Mouse (Mus musculus): ENCODE measurements at regions not wholly inside any gene's neighbourhood (a gene's known extent, or its start where the extent isn't known, plus 50 kb on each side); places are given as distances from the start of the nearest gene placed in this dataset.

DNA sequence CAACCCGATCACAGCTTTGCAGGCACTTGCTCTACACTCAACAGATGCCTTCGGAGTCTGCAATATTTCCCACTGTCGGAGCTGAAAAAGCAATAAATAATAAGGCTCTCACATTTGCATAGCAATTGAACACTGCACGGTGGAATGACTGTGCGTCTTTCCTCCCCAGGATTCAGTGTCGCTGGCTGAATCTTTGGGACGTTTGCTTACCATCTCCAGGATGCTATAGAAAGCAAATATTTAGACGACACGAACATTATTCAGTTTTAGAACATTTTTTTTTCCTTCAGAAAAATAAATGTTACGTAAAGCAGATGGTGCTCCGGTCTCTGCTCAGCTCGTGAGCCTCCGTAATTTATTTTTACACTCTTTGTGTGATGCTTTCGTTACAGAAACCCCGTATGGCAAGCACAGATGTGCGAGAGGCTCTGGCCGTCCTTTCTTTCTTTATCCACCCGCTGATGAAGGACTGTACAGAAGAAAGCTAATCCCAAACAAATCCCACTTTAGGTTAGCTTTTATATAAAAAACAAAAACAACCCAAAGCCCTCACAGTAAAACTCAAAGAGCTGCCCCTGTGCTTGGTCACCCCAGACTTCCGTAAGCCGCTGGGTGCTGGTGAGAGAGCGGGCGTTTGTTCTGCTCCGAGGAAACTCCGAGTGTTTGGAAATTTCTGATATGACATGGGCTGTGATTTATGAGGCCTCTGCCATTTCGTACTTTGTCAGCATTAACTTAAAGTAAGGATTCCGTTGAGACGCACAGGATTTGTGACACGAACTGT is 464.3 kb downstream of the Ajap1 start:
- in situ Hi-C loops (cut with MboI; ENCODE audit: low pct_unique_long_range_greater_than_20kb): no loop called here
- TF ChIP-seq CTCF (IDR thresholded peaks at IDR 0.05): no peak
- ATAC-seq: no peak
- CTCF ChIA-PET: interaction anchor here (0.6 kb wide), 1 partner anchor 507 kb away, joined by 3 read pairs; no protein-coding TSS in a partner anchor
- POLR2A ChIA-PET: no interaction called here
- DNase-seq (ENCODE audit: low read depth, low spot score): no peak
- no peaks in the 10 kb centered on the region for H3K27me3 ChIP-seq

DNA sequence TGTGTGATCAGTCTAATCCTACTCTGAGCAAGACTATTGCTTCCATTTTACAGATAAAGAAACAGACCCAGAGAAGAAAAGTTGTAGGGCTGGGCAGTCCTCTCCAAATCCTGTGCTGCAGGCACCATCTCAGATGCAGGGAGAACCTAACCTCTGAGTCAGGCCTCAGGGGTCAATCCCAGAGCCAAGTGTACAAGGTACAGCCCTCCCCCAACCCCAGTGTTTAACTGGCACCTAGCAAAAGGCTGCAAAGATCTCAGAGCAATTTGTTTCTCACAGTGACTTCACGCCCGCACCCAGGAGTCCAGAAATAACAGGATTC is 464.8 kb downstream of the Ajap1 start:
- no peaks in the 10 kb centered on the region for H3K27me3 ChIP-seq
- ChIA-PET CTCF (no interaction called here), POLR2A (no interaction called here)
- no peak for DNase-seq (ENCODE audit: low read depth, low spot score)
- in situ Hi-C loops (cut with MboI; ENCODE audit: low pct_unique_long_range_greater_than_20kb): no loop called here
- no peak for ATAC-seq
- no peak for TF ChIP-seq CTCF (IDR thresholded peaks at IDR 0.05)

- in situ Hi-C loops (cut with MboI; ENCODE audit: low pct_unique_long_range_greater_than_20kb): no loop called here
- no peak for TF ChIP-seq CTCF (IDR thresholded peaks at IDR 0.05)
- ChIA-PET POLR2A (no interaction called here), CTCF (no interaction called here)
- no peak for ATAC-seq
- no peak for DNase-seq (ENCODE audit: low read depth, low spot score)
- no peaks in the 10 kb centered on the region for H3K27me3 ChIP-seq
Observed at GRCm38 (mm10) chr4:153003338-153003737, 479.3 kb downstream of the Ajap1 start.

DNA sequence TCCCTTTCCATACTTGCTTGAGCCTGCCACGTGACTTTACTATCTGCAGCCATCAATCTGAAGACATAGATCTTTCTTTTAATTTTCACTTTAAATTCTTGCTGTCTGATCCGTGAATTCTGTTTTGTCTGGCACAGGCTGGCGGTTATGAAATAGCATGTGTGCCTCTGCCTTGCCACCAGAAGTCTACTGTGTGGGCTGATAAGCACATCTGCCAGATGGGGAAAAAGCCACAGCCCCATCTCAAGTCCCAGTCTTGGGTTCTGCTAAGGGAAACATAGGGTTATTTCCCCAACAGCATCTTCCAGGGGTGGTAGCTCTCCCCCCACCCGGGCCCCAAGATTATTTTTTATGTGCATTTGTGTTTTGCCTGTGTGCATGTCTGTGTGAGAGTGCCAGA is 480.1 kb downstream of the Ajap1 start:
- in situ Hi-C loops (cut with MboI; ENCODE audit: low pct_unique_long_range_greater_than_20kb): no loop called here
- ChIA-PET CTCF (no interaction called here), POLR2A (interaction anchor here (0.6 kb wide), 1 partner anchor 508 kb away, joined by 3 read pairs; no protein-coding TSS in a partner anchor)
- TF ChIP-seq CTCF (IDR thresholded peaks at IDR 0.05): no peak
- no peaks in the 10 kb centered on the region for H3K27me3 ChIP-seq
- no peak for DNase-seq (ENCODE audit: low read depth, low spot score)
- ATAC-seq: no peak

DNA sequence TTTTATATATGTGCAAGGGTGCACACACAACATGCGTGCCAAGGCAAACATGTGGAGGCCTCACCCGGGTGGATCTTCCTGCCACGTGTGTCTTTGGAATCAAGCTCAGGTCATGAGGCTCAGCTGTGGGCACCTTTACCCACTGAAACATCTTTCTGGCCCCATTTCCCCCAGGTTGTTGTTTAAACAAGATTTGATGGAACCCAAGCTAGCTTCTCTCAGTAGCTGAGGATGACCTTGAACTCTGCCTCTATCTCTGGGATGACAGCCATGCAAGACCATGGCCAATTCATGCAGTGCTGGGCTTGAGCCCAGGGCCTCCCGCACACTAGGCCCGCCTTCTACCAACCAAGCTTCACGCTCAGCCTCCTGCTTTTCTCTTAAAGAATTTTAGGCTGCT is 480.9 kb downstream of the Ajap1 start:
- POLR2A ChIA-PET: no interaction called here
- DNase-seq (ENCODE audit: low read depth, low spot score) (no peak), ATAC-seq (no peak)
- no peaks in the 10 kb centered on the region for H3K27me3 ChIP-seq
- CTCF ChIA-PET: no interaction called here
- in situ Hi-C loops (cut with MboI; ENCODE audit: low pct_unique_long_range_greater_than_20kb): no loop called here
- TF ChIP-seq CTCF (IDR thresholded peaks at IDR 0.05): no peak

- CTCF ChIA-PET: no interaction called here
- DNase-seq (ENCODE audit: low read depth, low spot score) (no peak), ATAC-seq (no peak)
- TF ChIP-seq CTCF (IDR thresholded peaks at IDR 0.05): no peak
- in situ Hi-C loops (cut with MboI; ENCODE audit: low pct_unique_long_range_greater_than_20kb): no loop called here
- no peaks in the 10 kb centered on the region for H3K27me3 ChIP-seq
- POLR2A ChIA-PET: no interaction called here
Observed at GRCm38 (mm10) chr4:152999526-152999925, 483.1 kb downstream of the Ajap1 start.

DNA sequence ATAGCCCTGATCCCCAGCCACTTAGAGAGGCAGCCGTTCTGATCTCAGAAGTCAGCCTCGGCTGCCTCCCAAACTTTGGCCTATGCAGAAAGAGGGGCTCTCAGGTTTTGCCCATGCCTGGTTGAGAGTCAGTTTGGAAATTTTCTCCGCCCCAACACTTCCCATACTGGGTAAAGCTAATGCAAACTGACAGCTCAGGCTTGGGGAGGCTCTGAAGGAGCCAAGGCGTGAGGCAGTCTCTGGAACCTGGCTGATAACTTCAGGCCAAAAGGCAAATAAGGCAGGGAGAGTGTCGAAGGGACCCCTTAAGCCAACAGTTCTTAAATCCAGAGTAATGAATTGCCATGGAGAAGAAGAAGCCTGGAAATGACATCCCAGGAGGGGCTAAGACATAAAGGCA is 485.4 kb downstream of the Ajap1 start:
- no peaks in the 10 kb centered on the region for H3K27me3 ChIP-seq
- ATAC-seq (no peak), DNase-seq (ENCODE audit: low read depth, low spot score) (no peak)
- no peak for TF ChIP-seq CTCF (IDR thresholded peaks at IDR 0.05)
- in situ Hi-C loops (cut with MboI; ENCODE audit: low pct_unique_long_range_greater_than_20kb): no loop called here
- CTCF ChIA-PET: no interaction called here
- POLR2A ChIA-PET: no interaction called here

GRCm38 (mm10) chr4:152996641-152997040 is 486.0 kb downstream of the Ajap1 start:
- POLR2A ChIA-PET: no interaction called here
- no peak for DNase-seq (ENCODE audit: low read depth, low spot score)
- no peaks in the 10 kb centered on the region for H3K27me3 ChIP-seq
- TF ChIP-seq CTCF (IDR thresholded peaks at IDR 0.05): no peak
- in situ Hi-C loops (cut with MboI; ENCODE audit: low pct_unique_long_range_greater_than_20kb): no loop called here
- no peak for ATAC-seq
- CTCF ChIA-PET: no interaction called here

DNA sequence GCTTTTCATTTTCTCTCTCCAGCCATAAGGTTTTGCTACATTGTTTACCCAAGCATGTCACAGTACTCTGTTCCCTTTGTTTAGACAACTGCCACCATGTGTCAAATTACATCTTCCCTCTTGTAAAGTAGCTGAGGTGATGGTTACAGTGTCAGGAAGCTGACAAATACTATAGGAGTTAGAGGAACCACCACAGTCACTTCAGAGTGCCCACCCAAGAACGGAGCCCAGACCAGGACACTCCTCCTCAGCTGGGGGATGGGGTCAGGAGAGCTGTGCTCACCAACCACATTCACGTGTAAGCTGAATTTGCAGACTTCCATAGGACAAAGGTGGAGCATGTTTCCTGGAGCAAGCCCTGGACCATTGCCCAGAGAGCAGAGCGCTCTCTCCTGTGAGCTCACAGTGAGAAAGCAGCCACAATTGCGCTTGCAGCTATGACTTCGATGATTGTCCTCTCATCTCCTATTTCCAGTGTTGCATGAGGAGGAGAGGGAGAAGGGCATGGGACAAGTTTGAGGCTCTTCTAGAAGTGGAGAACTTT is 487.5 kb downstream of the Ajap1 start:
- DNase-seq (ENCODE audit: low read depth, low spot score): no peak
- TF ChIP-seq CTCF (IDR thresholded peaks at IDR 0.05): no peak
- no peaks in the 10 kb centered on the region for H3K27me3 ChIP-seq
- no peak for ATAC-seq
- ChIA-PET CTCF (interaction anchor here (1.0 to 1.1 kb wide), 2 partner anchors 9 to 11 kb away, joined by 3 to 5 read pairs; no protein-coding TSS in a partner anchor), POLR2A (no interaction called here)
- in situ Hi-C loops (cut with MboI; ENCODE audit: low pct_unique_long_range_greater_than_20kb): no loop called here

DNA sequence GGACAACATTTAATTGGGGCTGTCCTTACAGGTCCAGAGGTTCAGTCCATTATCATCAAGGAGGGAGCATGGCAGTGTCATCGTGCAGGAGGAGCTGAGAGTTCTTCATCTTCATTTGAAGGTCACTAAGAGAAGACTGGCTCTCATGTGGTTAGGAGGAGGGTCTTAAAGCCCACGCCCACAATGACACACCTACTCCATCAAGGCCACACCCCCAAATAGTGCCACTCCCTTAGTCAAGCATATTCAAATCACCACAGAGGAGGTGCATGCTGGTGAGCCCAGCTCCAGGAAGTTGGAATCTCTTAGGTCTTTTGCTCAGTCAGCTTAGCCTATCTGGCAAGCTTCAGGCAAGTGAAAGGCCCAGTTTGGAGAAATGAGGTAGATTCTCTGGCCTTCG is 488.4 kb downstream of the Ajap1 start:
- CTCF ChIA-PET: interaction anchor here (1.1 kb wide), 1 partner anchor 8 kb away, joined by 5 read pairs; no protein-coding TSS in a partner anchor

DNA sequence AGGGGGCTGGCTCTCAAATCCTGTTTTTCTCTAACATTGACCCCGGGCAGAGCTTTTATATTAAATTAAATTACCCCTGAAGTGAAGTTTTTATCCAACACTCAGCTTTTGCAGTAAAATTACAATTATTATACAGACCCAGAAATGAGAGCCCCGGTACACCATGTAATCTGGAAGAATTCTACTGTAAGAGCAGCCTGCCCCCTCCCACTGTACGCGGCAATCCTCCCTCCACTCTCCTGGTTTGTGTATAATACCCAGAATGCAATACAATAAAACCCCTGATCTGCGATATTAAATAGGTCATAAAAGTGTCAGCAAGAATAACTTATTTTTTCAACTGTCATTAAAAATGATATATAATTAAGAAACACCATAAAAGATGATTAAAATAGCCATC is 492.3 kb downstream of the Ajap1 start:
- no peaks in the 10 kb centered on the region for H3K27me3 ChIP-seq
- TF ChIP-seq CTCF (IDR thresholded peaks at IDR 0.05): no peak
- POLR2A ChIA-PET: no interaction called here
- CTCF ChIA-PET: no interaction called here
- ATAC-seq: no peak
- in situ Hi-C loops (cut with MboI; ENCODE audit: low pct_unique_long_range_greater_than_20kb): no loop called here
- DNase-seq (ENCODE audit: low read depth, low spot score): no peak

More for the DNA sequence above, 488.4 kb downstream of the Ajap1 start:
- ATAC-seq (no peak), DNase-seq (ENCODE audit: low read depth, low spot score) (no peak)
- in situ Hi-C loops (cut with MboI; ENCODE audit: low pct_unique_long_range_greater_than_20kb): no loop called here
- POLR2A ChIA-PET: no interaction called here
- no peak for TF ChIP-seq CTCF (IDR thresholded peaks at IDR 0.05)
- H3K27me3 ChIP-seq: no peaks in the 10 kb centered on the region

- no peak for ATAC-seq
- in situ Hi-C loops (cut with MboI; ENCODE audit: low pct_unique_long_range_greater_than_20kb): no loop called here
- POLR2A ChIA-PET: no interaction called here
- no peak for DNase-seq (ENCODE audit: low read depth, low spot score)
- no peak for TF ChIP-seq CTCF (IDR thresholded peaks at IDR 0.05)
- CTCF ChIA-PET: no interaction called here
- no peaks in the 10 kb centered on the region for H3K27me3 ChIP-seq
Observed at GRCm38 (mm10) chr4:152987726-152988125, 494.9 kb downstream of the Ajap1 start.
